Mouse (Mus musculus) heart, adult 9 months (tissue): Measurements from ENCODE around the gene Slc10a7.

Experiments
- DNase-seq, 2 experiments: peaks; one replicate each; pipeline ENCODE4 v3.0.0; 2022; ENCODE audit warnings: low spot score in 2 of 2

The Slc10a7 gene

GRCm38 (mm10) chr8:78734721-78735517 lies 225.8 kb downstream of the Slc10a7 start:
- DNase-seq: no peak

- DNase-seq: no peak
These were observed 229.2 kb downstream of the Slc10a7 start for GRCm38 (mm10) chr8:78738304-78738703.

- peak; percentile 21 to 35 for DNase-seq
These were observed 231.8 kb downstream of the Slc10a7 start for GRCm38 (mm10) chr8:78740936-78741335.

GRCm38 (mm10) chr8:78741496-78741895 lies 232.3 kb downstream of the Slc10a7 start:
- peak; percentile 14 to 38 for DNase-seq

GRCm38 (mm10) chr8:78741965-78742364 lies 232.8 kb downstream of the Slc10a7 start:
- DNase-seq: no peak

- peak; percentile 92 to 94 for DNase-seq
These were observed 233.3 kb downstream of the Slc10a7 start for GRCm38 (mm10) chr8:78742453-78742852.

GRCm38 (mm10) chr8:78747052-78747451 lies 237.9 kb downstream of the Slc10a7 start:
- no peak for DNase-seq

GRCm38 (mm10) chr8:78748701-78749100 lies 239.6 kb downstream of the Slc10a7 start:
- DNase-seq: no peak

GRCm38 (mm10) chr8:78749861-78750825 lies 241.0 kb downstream of the Slc10a7 start:
- DNase-seq: no peak

- DNase-seq: no peak
These were observed 242.0 kb downstream of the Slc10a7 start for GRCm38 (mm10) chr8:78751151-78751550.

GRCm38 (mm10) chr8:78754986-78755385 lies 245.8 kb downstream of the Slc10a7 start:
- DNase-seq: no peak

- DNase-seq: no peak
These were observed 250.0 kb downstream of the Slc10a7 start for GRCm38 (mm10) chr8:78759139-78759538.

- no peak for DNase-seq
These were observed 255.8 kb downstream of the Slc10a7 start for GRCm38 (mm10) chr8:78764976-78765375.

GRCm38 (mm10) chr8:78765556-78765955 lies 256.4 kb downstream of the Slc10a7 start:
- no peak for DNase-seq

- DNase-seq: no peak
These were observed 261.4 kb downstream of the Slc10a7 start for GRCm38 (mm10) chr8:78770584-78770983.

- DNase-seq: no peak
These were observed 262.1 kb downstream of the Slc10a7 start for GRCm38 (mm10) chr8:78771256-78771655.

GRCm38 (mm10) chr8:78776816-78777215 lies 267.7 kb downstream of the Slc10a7 start:
- DNase-seq: no peak
